Mouse (Mus musculus): ENCODE measurements around the gene Frrs1l. TPM values are rescaled to one million over a fixed set of nuclear protein-coding genes. Genes with fewer than 3 reads are reported as not detected.

Gene Frrs1l
- not detected for total RNA-seq (2023)

GRCm38 (mm10) chr4:56990215-56990584 is at the start of gene Frrs1l:
Gene Frrs1l, minus strand, starts transcription at chr4:56990391.

GRCm38 (mm10) chr4:56946641-56947640 is 43.2 kb downstream of the Frrs1l start, which contains the start of gene Tmem245:
Gene Tmem245, minus strand, starts transcription at chr4:56947437.

Other genes starting within 250 kb of the Frrs1l start
- gene Actl7b, start 248.9 kb downstream of the Frrs1l start, total RNA-seq (2023): 1 to 10 TPM in 1 of 2 experiments, under 1 TPM in 1; 0.77 to 1.1 TPM
- not detected for gene Actl7a, start 247.0 kb downstream of the Frrs1l start, total RNA-seq (2023)
- 10 to 100 TPM; 40.2 to 43.4 TPM for gene Elp1, start 188.1 kb downstream of the Frrs1l start, total RNA-seq (2023)
- 10 to 100 TPM; 23.6 to 27.1 TPM for gene Fam206a, start 188.0 kb downstream of the Frrs1l start, total RNA-seq (2023)
- gene Ctnnal1, start 125.2 kb downstream of the Frrs1l start, total RNA-seq (2023): 1 to 10 TPM; 3.7 to 5.0 TPM
- gene Tmem245, start 43.0 kb downstream of the Frrs1l start, total RNA-seq (2023): 10 to 100 TPM; 34.6 to 37.1 TPM
- 1 to 10 TPM; 1.3 to 2.7 TPM for gene Epb41l4b, start 153.0 kb upstream of the Frrs1l start, total RNA-seq (2023)

All from B cell, adult 67 days (primary cell).